10 mouse cellular contexts compared by ENCODE assay signal in the genomic region with DNA sequence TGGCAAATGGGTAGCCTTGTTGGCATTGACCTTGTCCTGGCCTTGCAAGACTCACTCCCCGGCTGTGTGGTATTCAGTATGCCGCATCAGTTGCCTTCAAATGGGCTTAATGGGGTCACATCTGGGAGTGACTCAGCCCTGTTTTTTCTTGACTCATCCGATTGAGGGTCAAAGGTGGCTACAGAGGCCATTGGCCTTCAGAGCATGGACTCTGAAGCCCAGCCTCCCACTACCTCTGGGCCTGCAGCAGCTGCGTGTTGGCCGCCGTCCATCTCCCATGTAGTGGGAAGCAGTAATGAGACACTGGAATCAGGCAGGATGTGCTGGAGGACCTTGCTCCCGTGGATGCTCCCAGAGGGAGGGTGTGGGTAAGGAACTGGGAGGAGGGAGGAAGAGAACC. TPM values are rescaled to one million over a fixed set of nuclear protein-coding genes. Genes with fewer than 3 reads are reported as not detected.
DNase-seq lines count a peak whose midpoint lies in the region; ATAC-seq and TF ChIP-seq lines count a peak whose summit lies in the region.
"Had no signal": no experiment of that assay in that cellular context is flagged by ENCODE, and none has a peak within 500 bp of the region (broad histone marks: within the 10 kb centered on the region; RNA-seq: fewer than 3 reads in every experiment).

No protein-coding gene starts in this region.

- no peaks in the 10 kb centered on the region for H3K9me3 ChIP-seq in forebrain, embryonic 10.5 days
- H3K9me3 ChIP-seq in forebrain, embryonic 16.5 days (ENCODE audit: control insufficient read depth, low read length), result no peaks in the 10 kb centered on the region
- H3K9me3 ChIP-seq in liver, postnatal 0 days (ENCODE audit: low read length), result no peaks in the 10 kb centered on the region
- no peaks in the 10 kb centered on the region for H3K9me3 ChIP-seq in hindbrain, embryonic 11.5 days (ENCODE audit: control insufficient read depth, low read length)

- DNase-seq in forebrain, embryonic 10.5 days (ENCODE audit: extremely low spot score, low spot score), result no peak
- DNase-seq in adrenal gland, adult 8-10 months, result peak; percentile 92
- DNase-seq in heart, postnatal 14 days, result peak; percentile 58 to 61
- DNase-seq in liver, postnatal 0 days, result peak; percentile 80
- DNase-seq in left cerebral cortex, postnatal 25 days (ENCODE audit: low spot score in 2 of 2), result no peak
- no peak for DNase-seq in urinary bladder, postnatal 25 days (ENCODE audit: low spot score)
- DNase-seq in hindbrain, embryonic 11.5 days (ENCODE audit: low spot score), result no peak
- DNase-seq: lung, embryonic 14.5 days had no signal

- no peak overlapping the region for H3K4me3 ChIP-seq in forebrain, embryonic 10.5 days
- H3K4me3 ChIP-seq in forebrain, embryonic 16.5 days (replicated peaks; ENCODE audit: low read length), result no peak overlapping the region
- H3K4me3 ChIP-seq in liver, postnatal 0 days (ENCODE audit: low read depth, low read length), result no peak overlapping the region
- H3K4me3 ChIP-seq in hindbrain, embryonic 11.5 days (ENCODE audit: low read depth, low read length), result no peak overlapping the region

- H3K27ac ChIP-seq in forebrain, embryonic 10.5 days, result 0 out of 2 replicates have a peak overlapping the region, but pooled peaks have one; percentile 16
- no peak overlapping the region for H3K27ac ChIP-seq in forebrain, embryonic 16.5 days (ENCODE audit: low read length)
- peak overlapping the region; percentile 67 for H3K27ac ChIP-seq in liver, postnatal 0 days (ENCODE audit: low read depth)
- no peak overlapping the region for H3K27ac ChIP-seq in hindbrain, embryonic 11.5 days (ENCODE audit: low read depth, low read length)

- no peak for TF ChIP-seq CTCF in liver, postnatal 0 days (IDR thresholded peaks at IDR 0.05; ENCODE audit: low read depth)

- WGBS in forebrain, embryonic 10.5 days, result 79% methylated on average over 7 of the region's 7 CpGs
- WGBS in forebrain, embryonic 16.5 days, result 80% methylated on average over 7 of the region's 7 CpGs
- WGBS in liver, postnatal 0 days (ENCODE audit: insufficient replicate concordance), result 53% methylated on average over 7 of the region's 7 CpGs
- 68% methylated on average over 7 of the region's 7 CpGs for WGBS in hindbrain, embryonic 11.5 days

- TF ChIP-seq EP300 in liver, postnatal 0 days (IDR thresholded peaks at IDR 0.05; ENCODE audit: low read depth), result peak; percentile 50; the same call in 1 of the 2 replicates

- H3K4me1 ChIP-seq in forebrain, embryonic 10.5 days, result peaks cover 20% of the 10 kb centered on the region
- peaks cover 7% of the 10 kb centered on the region; the same call in 1 of the 2 replicates for H3K4me1 ChIP-seq in forebrain, embryonic 16.5 days (replicated peaks; ENCODE audit: control insufficient read depth, insufficient read depth, low read length)
- H3K4me1 ChIP-seq in liver, postnatal 0 days (ENCODE audit: insufficient read depth), result peaks cover 8% of the 10 kb centered on the region
- H3K4me1 ChIP-seq in hindbrain, embryonic 11.5 days (replicated peaks; ENCODE audit: control insufficient read depth, insufficient read depth, low read length), result peaks cover 2% of the 10 kb centered on the region; the same call in 1 of the 2 replicates

- intact Hi-C loops in heart, postnatal 14 days (cut with DNase I), result no loop called here
- intact Hi-C loops in left cerebral cortex, postnatal 25 days (cut with DNase I), result no loop called here

- no peaks in the 10 kb centered on the region for H3K36me3 ChIP-seq in forebrain, embryonic 10.5 days (replicated peaks)
- no peaks in the 10 kb centered on the region for H3K36me3 ChIP-seq in forebrain, embryonic 16.5 days (ENCODE audit: control insufficient read depth, insufficient read depth)
- no peaks in the 10 kb centered on the region for H3K36me3 ChIP-seq in liver, postnatal 0 days (replicated peaks; ENCODE audit: insufficient read depth, low read length)
- no peaks in the 10 kb centered on the region for H3K36me3 ChIP-seq in hindbrain, embryonic 11.5 days (ENCODE audit: control insufficient read depth, insufficient read depth, low read length)

- ATAC-seq in forebrain, embryonic 16.5 days, result no peak
- peak; percentile 95 for ATAC-seq in liver, postnatal 0 days
- no peak for ATAC-seq in hindbrain, embryonic 11.5 days (ENCODE audit: low FRiP score)
- ATAC-seq: inflammation-experienced regulatory T-cells, adult 6 months had no signal

- no peak overlapping the region for H3K4me2 ChIP-seq in forebrain, embryonic 16.5 days (ENCODE audit: low read length)
- no peak overlapping the region for H3K4me2 ChIP-seq in liver, postnatal 0 days (ENCODE audit: low read depth, low read length)
- no peak overlapping the region for H3K4me2 ChIP-seq in hindbrain, embryonic 11.5 days (replicated peaks; ENCODE audit: low read depth, low read length)
- H3K4me2 ChIP-seq: lung, embryonic 14.5 days had no signal

- H3K9ac ChIP-seq in forebrain, embryonic 16.5 days (replicated peaks; ENCODE audit: low read depth, low read length), result no peak overlapping the region
- no peak overlapping the region for H3K9ac ChIP-seq in liver, postnatal 0 days (replicated peaks)
- H3K9ac ChIP-seq in hindbrain, embryonic 11.5 days (ENCODE audit: low read depth, low read length), result no peak overlapping the region
- H3K9ac ChIP-seq: lung, embryonic 14.5 days had no signal

- no peaks in the 10 kb centered on the region for H3K27me3 ChIP-seq in forebrain, embryonic 10.5 days (ENCODE audit: poor library complexity, severe bottlenecking)
- H3K27me3 ChIP-seq in forebrain, embryonic 16.5 days (replicated peaks; ENCODE audit: control insufficient read depth, insufficient read depth, low read length), result no peaks in the 10 kb centered on the region
- H3K27me3 ChIP-seq in liver, postnatal 0 days (ENCODE audit: insufficient read depth, low read length), result no peaks in the 10 kb centered on the region
- H3K27me3 ChIP-seq in hindbrain, embryonic 11.5 days (ENCODE audit: control insufficient read depth, insufficient read depth, low read length), result no peaks in the 10 kb centered on the region

RNA-seq across cellular contexts. Expression of a gene that starts 33.1 kb away (rescaled TPM):
- 0.93 and 1.1 TPM in 2 replicates for polyA plus RNA-seq in forebrain, embryonic 10.5 days (2016; fragmentation: Nextera tagmentation; extraction: Ambion mirVana)
- 10.7 and 15.5 TPM in 2 replicates for polyA plus RNA-seq in forebrain, embryonic 16.5 days (2015; fragmentation: Nextera tagmentation; extraction: Ambion mirVana)
- total RNA-seq in adrenal gland, adult 8-10 months (2022), result 100 to 1,000 TPM in 2 of 4 experiments, 10 to 100 TPM in 2; 72.4 to 109 (median 91.3) TPM
- total RNA-seq in heart, postnatal 14 days (2021), result 10 to 100 TPM; 10.1 to 13.9 TPM
- polyA plus RNA-seq in liver, postnatal 0 days (2015; fragmentation: Nextera tagmentation; extraction: Ambion mirVana), result 0.49 and 0.51 TPM in 2 replicates
- 100 to 1,000 TPM; 349 to 370 TPM for total RNA-seq in left cerebral cortex, postnatal 25 days (2021)
- 4.0 and 5.0 TPM in 2 replicates for polyA plus RNA-seq in hindbrain, embryonic 11.5 days (2014; fragmentation: Nextera tagmentation; extraction: Ambion mirVana)

Comparison
In these comparisons a context has a peak if more than half of its experiments do, and no peak if none do; other contexts are left out.
1. H3K27ac ChIP-seq: peak in forebrain, embryonic 10.5 days (single experiment) and liver, postnatal 0 days (single experiment); none in forebrain, embryonic 16.5 days (single experiment) and hindbrain, embryonic 11.5 days (single experiment).
2. DNase-seq: peak in adrenal gland, adult 8-10 months (single experiment), heart, postnatal 14 days (2 of 2) and liver, postnatal 0 days (single experiment); none in forebrain, embryonic 10.5 days (single experiment), left cerebral cortex, postnatal 25 days (0 of 2), urinary bladder, postnatal 25 days (single experiment) and hindbrain, embryonic 11.5 days (single experiment).